Mouse (Mus musculus): ENCODE results near the gene Tubb4a. TPM values are rescaled to one million over a fixed set of nuclear protein-coding genes. Genes with fewer than 3 reads are reported as not detected.

Tubb4a gene
- polyA plus RNA-seq, 1 experiment, result 1.7 TPM

GRCm38 (mm10) chr17:57102276-57102675 is 14.7 kb upstream of the Tubb4a start:
- Histone ChIP-seq H3K27ac (ENCODE audit: insufficient read depth, low read length) (no peak overlapping the region), H3K27me3 (ENCODE audit: control insufficient read depth, insufficient read depth, low read length) (no peaks in the 10 kb centered on the region), H3K4me3 (ENCODE audit: extremely low read depth, insufficient read depth, insufficient read length) (no peak overlapping the region), H3K4me1 (ENCODE audit: control insufficient read depth, insufficient read depth, insufficient read length) (no peaks in the 10 kb centered on the region), H3K36me3 (ENCODE audit: control insufficient read depth, insufficient read depth, low read length) (no peaks in the 10 kb centered on the region)
- DNase-seq (ENCODE audit: low read depth in 1 of 2, low spot score in 2 of 2), result no peak
- WGBS, result 75% methylated on average over 2 of the region's 2 CpGs
- no peak for TF ChIP-seq POLR2A (IDR thresholded peaks at IDR 0.05; ENCODE audit: low read depth, low read length)
- no peak for TF ChIP-seq CTCF (IDR thresholded peaks at IDR 0.05; ENCODE audit: extremely low read depth, insufficient read depth, insufficient read length, insufficient replicate concordance)

- Histone ChIP-seq H3K4me1 (ENCODE audit: control insufficient read depth, insufficient read depth, insufficient read length) (0 out of 2 replicates have a peak, but pooled peaks cover 4% of the 10 kb centered on the region), H3K4me3 (ENCODE audit: extremely low read depth, insufficient read depth, insufficient read length) (no peak overlapping the region), H3K27ac (ENCODE audit: insufficient read depth, low read length) (no peak overlapping the region), H3K36me3 (ENCODE audit: control insufficient read depth, insufficient read depth, low read length) (no peaks in the 10 kb centered on the region), H3K27me3 (ENCODE audit: control insufficient read depth, insufficient read depth, low read length) (no peaks in the 10 kb centered on the region)
- TF ChIP-seq POLR2A (IDR thresholded peaks at IDR 0.05; ENCODE audit: low read depth, low read length), result no peak
- no peak for TF ChIP-seq CTCF (IDR thresholded peaks at IDR 0.05; ENCODE audit: extremely low read depth, insufficient read depth, insufficient read length, insufficient replicate concordance)
- no peak for DNase-seq (ENCODE audit: low read depth in 1 of 2, low spot score in 2 of 2)
- WGBS, result 57% methylated on average over 10 of the region's 10 CpGs
Observed at GRCm38 (mm10) chr17:57099629-57100325, 12.2 kb upstream of the Tubb4a start.

- Histone ChIP-seq H3K36me3 (ENCODE audit: control insufficient read depth, insufficient read depth, low read length) (no peaks in the 10 kb centered on the region), H3K4me1 (ENCODE audit: control insufficient read depth, insufficient read depth, insufficient read length) (0 out of 2 replicates have a peak, but pooled peaks cover 4% of the 10 kb centered on the region), H3K4me3 (ENCODE audit: extremely low read depth, insufficient read depth, insufficient read length) (no peak overlapping the region), H3K27ac (ENCODE audit: insufficient read depth, low read length) (no peak overlapping the region), H3K27me3 (ENCODE audit: control insufficient read depth, insufficient read depth, low read length) (no peaks in the 10 kb centered on the region)
- 68% methylated on average over 5 of the region's 5 CpGs for WGBS
- TF ChIP-seq CTCF (IDR thresholded peaks at IDR 0.05; ENCODE audit: extremely low read depth, insufficient read depth, insufficient read length, insufficient replicate concordance) (no peak), POLR2A (IDR thresholded peaks at IDR 0.05; ENCODE audit: low read depth, low read length) (no peak)
- no peak for DNase-seq (ENCODE audit: low read depth in 1 of 2, low spot score in 2 of 2)
Observed at GRCm38 (mm10) chr17:57098321-57098720, 10.7 kb upstream of the Tubb4a start.

DNA sequence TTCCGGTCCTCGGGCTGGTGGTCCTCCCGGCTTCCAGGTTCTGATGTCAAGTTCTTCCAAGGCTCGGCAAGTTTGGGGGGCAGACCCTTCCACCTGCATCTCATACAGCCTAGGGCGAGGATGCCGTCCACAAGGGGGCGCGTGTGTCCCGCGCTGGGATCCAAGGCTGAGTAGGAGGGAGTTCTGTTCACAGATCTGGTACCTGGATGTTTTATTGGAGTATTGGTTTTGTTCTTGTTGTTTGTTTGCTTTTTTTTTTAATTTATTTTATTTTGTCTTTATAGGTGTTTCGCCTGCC is 9.0 kb upstream of the Tubb4a start:
- H3K36me3 ChIP-seq (ENCODE audit: control insufficient read depth, insufficient read depth, low read length), result no peaks in the 10 kb centered on the region
- no peak overlapping the region for H3K27ac ChIP-seq (ENCODE audit: insufficient read depth, low read length)
- peak overlapping the region; percentile 40 for H3K4me3 ChIP-seq (ENCODE audit: extremely low read depth, insufficient read depth, insufficient read length)
- H3K4me1 ChIP-seq (ENCODE audit: control insufficient read depth, insufficient read depth, insufficient read length), result 0 out of 2 replicates have a peak, but pooled peaks cover 4% of the 10 kb centered on the region
- WGBS, result 1% methylated on average over 11 of the region's 11 CpGs
- H3K27me3 ChIP-seq (ENCODE audit: control insufficient read depth, insufficient read depth, low read length), result no peaks in the 10 kb centered on the region
- TF ChIP-seq POLR2A (IDR thresholded peaks at IDR 0.05; ENCODE audit: low read depth, low read length) (no peak), CTCF (IDR thresholded peaks at IDR 0.05; ENCODE audit: extremely low read depth, insufficient read depth, insufficient read length, insufficient replicate concordance) (peak; percentile 97)
- peak; percentile 52 to 84 for DNase-seq (ENCODE audit: low read depth in 1 of 2, low spot score in 2 of 2)

DNA sequence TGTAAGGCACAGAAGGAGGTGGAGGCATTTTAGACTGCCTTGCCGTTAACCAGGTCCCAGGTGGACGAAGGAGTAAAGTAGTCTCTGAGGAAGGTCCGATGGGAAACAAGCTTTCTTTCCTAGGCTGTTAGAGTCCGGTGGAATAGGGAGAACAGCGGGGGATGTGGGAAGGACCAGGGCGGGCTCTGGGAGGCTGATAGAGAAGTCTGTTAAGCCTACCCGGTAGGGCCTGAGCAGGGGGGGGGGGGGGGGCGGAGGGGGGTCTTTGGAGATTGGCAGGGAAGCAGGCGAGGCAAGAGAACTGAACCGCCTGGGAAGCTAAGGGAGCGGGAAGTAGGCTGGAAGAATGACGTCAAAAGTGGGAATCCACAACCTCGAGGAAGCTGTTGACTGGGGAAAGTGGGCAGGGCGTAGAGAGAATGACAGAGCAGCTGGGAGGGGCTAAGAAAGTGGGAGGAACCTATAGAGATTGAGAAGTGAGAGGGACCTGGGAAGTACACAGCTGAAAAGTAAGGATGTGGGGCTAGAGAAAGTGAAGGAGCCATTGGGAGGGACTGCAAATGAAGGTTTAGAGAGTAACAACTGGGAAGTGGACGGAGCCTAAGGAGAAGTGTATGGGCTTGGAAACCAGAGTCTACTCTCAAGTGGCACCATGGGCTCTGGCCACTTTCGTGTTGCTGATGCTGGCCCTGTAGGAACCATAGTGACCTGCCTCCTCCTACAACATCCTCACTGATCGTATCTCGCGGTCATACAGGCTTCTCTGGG is 8.5 kb upstream of the Tubb4a start:
- Histone ChIP-seq H3K4me3 (ENCODE audit: extremely low read depth, insufficient read depth, insufficient read length) (peak overlapping the region; percentile 40), H3K4me1 (ENCODE audit: control insufficient read depth, insufficient read depth, insufficient read length) (0 out of 2 replicates have a peak, but pooled peaks cover 4% of the 10 kb centered on the region), H3K27ac (ENCODE audit: insufficient read depth, low read length) (no peak overlapping the region), H3K36me3 (ENCODE audit: control insufficient read depth, insufficient read depth, low read length) (no peaks in the 10 kb centered on the region), H3K27me3 (ENCODE audit: control insufficient read depth, insufficient read depth, low read length) (no peaks in the 10 kb centered on the region)
- DNase-seq (ENCODE audit: low read depth in 1 of 2, low spot score in 2 of 2), result no peak
- WGBS, result 19% methylated on average over 17 of the region's 19 CpGs
- TF ChIP-seq POLR2A (IDR thresholded peaks at IDR 0.05; ENCODE audit: low read depth, low read length) (no peak), CTCF (IDR thresholded peaks at IDR 0.05; ENCODE audit: extremely low read depth, insufficient read depth, insufficient read length, insufficient replicate concordance) (no peak)

DNA sequence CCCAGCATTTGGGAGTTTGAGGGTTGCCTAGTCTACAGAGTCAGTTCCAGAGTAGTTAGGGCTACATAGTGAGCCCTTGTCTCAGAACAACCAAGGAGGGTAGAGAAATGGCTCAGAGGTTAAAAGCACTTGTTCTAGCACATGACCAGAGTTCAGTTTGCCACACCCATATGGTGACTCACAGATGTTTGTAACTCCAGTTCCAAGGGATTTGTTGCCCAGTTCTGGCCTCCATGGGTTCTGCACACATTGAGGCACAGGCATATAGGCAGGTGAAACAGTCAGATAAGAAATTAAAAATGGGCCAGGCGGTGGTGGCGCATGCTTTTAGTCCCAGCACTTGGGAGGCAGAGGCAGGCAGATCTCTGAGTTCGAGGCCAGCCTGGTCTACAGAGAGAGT is 6.6 kb upstream of the Tubb4a start:
- H3K36me3 ChIP-seq (ENCODE audit: control insufficient read depth, insufficient read depth, low read length), result no peaks in the 10 kb centered on the region
- H3K4me3 ChIP-seq (ENCODE audit: extremely low read depth, insufficient read depth, insufficient read length), result no peak overlapping the region
- WGBS, result 84% methylated on average over 3 of the region's 3 CpGs
- H3K4me1 ChIP-seq (ENCODE audit: control insufficient read depth, insufficient read depth, insufficient read length), result 0 out of 2 replicates have a peak, but pooled peaks cover 4% of the 10 kb centered on the region
- no peak overlapping the region for H3K27ac ChIP-seq (ENCODE audit: insufficient read depth, low read length)
- DNase-seq (ENCODE audit: low read depth in 1 of 2, low spot score in 2 of 2), result no peak
- TF ChIP-seq CTCF (IDR thresholded peaks at IDR 0.05; ENCODE audit: extremely low read depth, insufficient read depth, insufficient read length, insufficient replicate concordance) (no peak), POLR2A (IDR thresholded peaks at IDR 0.05; ENCODE audit: low read depth, low read length) (no peak)
- no peaks in the 10 kb centered on the region for H3K27me3 ChIP-seq (ENCODE audit: control insufficient read depth, insufficient read depth, low read length)
